Mouse (Mus musculus) cerebellum, adult 2 months (tissue): ENCODE data around the gene Cmah.

Source experiments
- CTCF ChIP-seq: fragments of 200-500 bp; IDR thresholded peaks from 2 replicates; pipeline ENCODE4 v1.5.1; 2011; ENCODE audit warnings: low read depth, mild to moderate bottlenecking, control low read depth, low read length, moderate library complexity, borderline replicate concordance; ENCODE audit not compliant: insufficient read depth
- POLR2A ChIP-seq: fragments of 200-500 bp; IDR thresholded peaks from 2 replicates; pipeline ENCODE4 v1.6.1; 2011; ENCODE audit warnings: low read length, control low read depth, borderline replicate concordance; ENCODE audit not compliant: insufficient read depth

DNA sequence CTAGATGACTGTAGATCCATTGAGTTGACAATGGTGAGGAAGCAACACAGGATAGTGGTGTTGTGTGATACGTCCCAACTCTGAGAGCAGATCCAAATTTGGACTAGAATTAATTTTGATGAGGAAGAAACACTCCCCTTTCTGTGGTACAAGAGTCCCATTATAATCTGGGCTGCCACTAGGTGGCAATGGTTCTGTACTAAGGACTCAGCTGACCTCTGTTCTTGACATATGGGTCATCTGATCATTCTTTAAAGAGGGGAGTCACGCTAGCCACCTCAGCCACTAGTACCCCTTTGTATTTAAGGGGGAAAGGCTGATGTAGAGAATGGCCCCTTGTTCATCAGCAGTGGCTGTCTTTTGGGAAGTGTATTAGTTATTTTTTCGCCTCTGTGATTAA, 10.7 kb downstream of the Cmah start:
- TF ChIP-seq CTCF (no peak), POLR2A (no peak)
